9 mouse cellular contexts compared by ENCODE assay signal in the genomic region with DNA sequence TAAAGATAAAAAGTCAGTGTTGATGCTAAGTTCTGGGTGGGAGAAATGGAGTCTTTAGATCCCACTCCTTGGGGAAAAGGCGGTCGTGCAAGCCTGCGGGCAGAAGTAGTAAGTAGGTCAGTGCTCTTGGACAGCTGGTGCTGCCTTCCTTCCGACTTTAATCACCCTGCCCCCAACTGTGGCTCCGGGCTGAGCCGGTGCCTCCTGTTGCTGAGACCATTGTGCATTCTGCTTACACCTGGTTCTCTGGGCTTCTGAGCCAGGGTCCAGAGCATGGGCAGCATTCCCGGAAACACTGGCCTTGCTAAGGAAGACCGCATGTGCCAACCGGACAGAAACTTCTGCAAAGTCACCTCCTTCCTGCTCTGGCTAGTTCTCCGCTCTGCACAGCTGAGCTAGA. TPM values are rescaled to one million over a fixed set of nuclear protein-coding genes. Genes with fewer than 3 reads are reported as not detected.
DNase-seq lines count a peak whose midpoint lies in the region; ATAC-seq lines count a peak whose summit lies in the region.
"Had no signal": no experiment of that assay in that cellular context is flagged by ENCODE, and none has a peak within 500 bp of the region (broad histone marks: within the 10 kb centered on the region; RNA-seq: fewer than 3 reads in every experiment).

No protein-coding gene starts in this region.

- 59% methylated on average over 10 of the region's 10 CpGs for WGBS in liver, embryonic 11.5 days
- WGBS in heart, embryonic 11.5 days (ENCODE audit: insufficient replicate concordance) = 60% methylated on average over 10 of the region's 10 CpGs
- WGBS in kidney, embryonic 15.5 days = 54% methylated on average over 10 of the region's 10 CpGs
- 40% methylated on average over 10 of the region's 10 CpGs for WGBS in midbrain, embryonic 15.5 days

- no peak for DNase-seq in liver, embryonic 11.5 days (ENCODE audit: low spot score)
- no peak for DNase-seq in liver
- peak; percentile 72 to 77 for DNase-seq in cerebellum, postnatal 14 days
- no peak for DNase-seq in thymus, postnatal 0 days (ENCODE audit: low spot score)
- DNase-seq in layer of hippocampus, adult 11-12 months (ENCODE audit: low spot score) = no peak

- peak overlapping the region; percentile 83 for H3K4me3 ChIP-seq in liver, embryonic 11.5 days (ENCODE audit: low read depth, low read length)
- peak overlapping the region; percentile 95 for H3K4me3 ChIP-seq in heart, embryonic 11.5 days (ENCODE audit: low read depth, low read length)
- peak overlapping the region; percentile 93; the same call in 1 of the 2 replicates for H3K4me3 ChIP-seq in kidney, embryonic 15.5 days (replicated peaks)
- 0 out of 2 replicates have a peak overlapping the region, but pooled peaks have one; percentile 0 for H3K4me3 ChIP-seq in midbrain, embryonic 15.5 days

- H3K9ac ChIP-seq in liver, embryonic 11.5 days (ENCODE audit: low read depth, low read length) = peak overlapping the region; percentile 27; the same call in 1 of the 2 replicates
- peak overlapping the region; percentile 61 for H3K9ac ChIP-seq in heart, embryonic 11.5 days (ENCODE audit: low read depth, low read length)
- H3K9ac ChIP-seq in kidney, embryonic 15.5 days = no peak overlapping the region
- no peak overlapping the region for H3K9ac ChIP-seq in midbrain, embryonic 15.5 days
- H3K9ac ChIP-seq: liver, embryonic 14.5 days had no signal

- peak overlapping the region; percentile 85 for H3K4me2 ChIP-seq in liver, embryonic 11.5 days
- peak overlapping the region; percentile 76 for H3K4me2 ChIP-seq in heart, embryonic 11.5 days
- H3K4me2 ChIP-seq in kidney, embryonic 15.5 days = peak overlapping the region; percentile 75
- H3K4me2 ChIP-seq in midbrain, embryonic 15.5 days = peak overlapping the region; percentile 85

- peak overlapping the region; percentile 54; the same call in 1 of the 2 replicates for H3K27ac ChIP-seq in liver, embryonic 11.5 days (ENCODE audit: low read depth, low read length)
- H3K27ac ChIP-seq in heart, embryonic 11.5 days (ENCODE audit: low read depth, low read length) = peak overlapping the region; percentile 98
- H3K27ac ChIP-seq in kidney, embryonic 15.5 days = peak overlapping the region; percentile 69
- peak overlapping the region; percentile 52; the same call in 1 of the 2 replicates for H3K27ac ChIP-seq in midbrain, embryonic 15.5 days
- H3K27ac ChIP-seq: liver, embryonic 14.5 days had no signal

- H3K4me1 ChIP-seq in liver, embryonic 11.5 days (replicated peaks; ENCODE audit: control insufficient read depth, insufficient read depth, low read length) = peaks cover 37% of the 10 kb centered on the region
- peaks cover 58% of the 10 kb centered on the region for H3K4me1 ChIP-seq in heart, embryonic 11.5 days (ENCODE audit: control insufficient read depth, insufficient read depth, low read length)
- peaks cover 71% of the 10 kb centered on the region for H3K4me1 ChIP-seq in kidney, embryonic 15.5 days
- peaks cover 72% of the 10 kb centered on the region for H3K4me1 ChIP-seq in midbrain, embryonic 15.5 days

- peaks cover 32% of the 10 kb centered on the region; the same call in 1 of the 2 replicates for H3K36me3 ChIP-seq in liver, embryonic 11.5 days (ENCODE audit: control insufficient read depth, insufficient read depth, low read length)
- H3K36me3 ChIP-seq in heart, embryonic 11.5 days (ENCODE audit: control insufficient read depth, insufficient read depth, low read length) = peaks cover 13% of the 10 kb centered on the region
- H3K36me3 ChIP-seq in kidney, embryonic 15.5 days = peaks cover 56% of the 10 kb centered on the region
- H3K36me3 ChIP-seq in midbrain, embryonic 15.5 days (replicated peaks) = peaks cover 4% of the 10 kb centered on the region; the same call in 1 of the 2 replicates

- ATAC-seq in liver, embryonic 11.5 days (replicated peaks; ENCODE audit: low FRiP score) = no peak
- no peak for ATAC-seq in heart, embryonic 11.5 days (replicated peaks; ENCODE audit: insufficient number of reproducible peaks, low FRiP score, low TSS enrichment)
- no peak for ATAC-seq in kidney, embryonic 15.5 days (replicated peaks; ENCODE audit: low FRiP score)
- ATAC-seq in midbrain, embryonic 15.5 days (replicated peaks) = no peak

- H3K9me3 ChIP-seq in liver, embryonic 11.5 days (ENCODE audit: control insufficient read depth, low read length) = no peaks in the 10 kb centered on the region
- no peaks in the 10 kb centered on the region for H3K9me3 ChIP-seq in heart, embryonic 11.5 days (replicated peaks; ENCODE audit: control insufficient read depth, low read length)
- H3K9me3 ChIP-seq in kidney, embryonic 15.5 days (replicated peaks) = no peaks in the 10 kb centered on the region
- H3K9me3 ChIP-seq in midbrain, embryonic 15.5 days = no peaks in the 10 kb centered on the region

- peaks cover 2% of the 10 kb centered on the region; the same call in 1 of the 2 replicates for H3K27me3 ChIP-seq in liver, embryonic 11.5 days (replicated peaks; ENCODE audit: control insufficient read depth, insufficient read depth, low read length)
- H3K27me3 ChIP-seq in heart, embryonic 11.5 days (ENCODE audit: control insufficient read depth, insufficient read depth, low read length) = no peaks in the 10 kb centered on the region
- no peaks in the 10 kb centered on the region for H3K27me3 ChIP-seq in kidney, embryonic 15.5 days
- H3K27me3 ChIP-seq in midbrain, embryonic 15.5 days (replicated peaks) = no peaks in the 10 kb centered on the region

RNA-seq across cellular contexts. Expression of gene Pkm, which starts 4.3 kb away (rescaled TPM):
- 1,209 and 1,320 TPM in 2 replicates for polyA plus RNA-seq in liver, embryonic 11.5 days (2014; fragmentation: Nextera tagmentation; extraction: Ambion mirVana)
- 1,555 and 1,889 TPM in 2 replicates for polyA plus RNA-seq in heart, embryonic 11.5 days (2014; fragmentation: Nextera tagmentation; extraction: Ambion mirVana)
- polyA plus RNA-seq in kidney, embryonic 15.5 days (2015; fragmentation: Nextera tagmentation; extraction: Ambion mirVana) = 1,267 and 1,340 TPM in 2 replicates
- 1,075 and 1,145 TPM in 2 replicates for polyA plus RNA-seq in midbrain, embryonic 15.5 days (2015; fragmentation: Nextera tagmentation; extraction: Ambion mirVana)
- 599 and 667 TPM in 2 replicates for polyA plus RNA-seq in thymus, postnatal 0 days (2015; fragmentation: Nextera tagmentation; extraction: Ambion mirVana)

RNA-seq across cellular contexts. Expression of gene Gramd2, which starts 19.5 kb away (rescaled TPM):
- polyA plus RNA-seq in liver, embryonic 11.5 days (2014; fragmentation: Nextera tagmentation; extraction: Ambion mirVana) = 0.16 and 0.25 TPM in 2 replicates
- 0.14 and 0.31 TPM in 2 replicates for polyA plus RNA-seq in heart, embryonic 11.5 days (2014; fragmentation: Nextera tagmentation; extraction: Ambion mirVana)
- polyA plus RNA-seq in kidney, embryonic 15.5 days (2015; fragmentation: Nextera tagmentation; extraction: Ambion mirVana) = 0.95 and 1.0 TPM in 2 replicates
- polyA plus RNA-seq in midbrain, embryonic 15.5 days (2015; fragmentation: Nextera tagmentation; extraction: Ambion mirVana) = 4.4 and 4.6 TPM in 2 replicates
- polyA plus RNA-seq in thymus, postnatal 0 days (2015; fragmentation: Nextera tagmentation; extraction: Ambion mirVana) = 0.20 and 0.41 TPM in 2 replicates

RNA-seq across cellular contexts. Expression of gene Parp6, which starts 43.3 kb away (rescaled TPM):
- 13.8 and 17.2 TPM in 2 replicates for polyA plus RNA-seq in liver, embryonic 11.5 days (2014; fragmentation: Nextera tagmentation; extraction: Ambion mirVana)
- 19.2 and 21.7 TPM in 2 replicates for polyA plus RNA-seq in heart, embryonic 11.5 days (2014; fragmentation: Nextera tagmentation; extraction: Ambion mirVana)
- polyA plus RNA-seq in kidney, embryonic 15.5 days (2015; fragmentation: Nextera tagmentation; extraction: Ambion mirVana) = 22.9 and 27.6 TPM in 2 replicates
- polyA plus RNA-seq in midbrain, embryonic 15.5 days (2015; fragmentation: Nextera tagmentation; extraction: Ambion mirVana) = 228 and 229 TPM in 2 replicates
- 23.7 and 25.2 TPM in 2 replicates for polyA plus RNA-seq in thymus, postnatal 0 days (2015; fragmentation: Nextera tagmentation; extraction: Ambion mirVana)

Comparison
In these comparisons a context has a peak if more than half of its experiments do, and no peak if none do; other contexts are left out.
1. DNase-seq: peak in cerebellum, postnatal 14 days (2 of 2); none in liver, embryonic 11.5 days (single experiment), liver (single experiment), thymus, postnatal 0 days (single experiment) and layer of hippocampus, adult 11-12 months (single experiment).
2. H3K4me3 ChIP-seq: peak in every context shown above with its lines; median percentile 95 in heart, embryonic 11.5 days; 93 in kidney, embryonic 15.5 days; 83 in liver, embryonic 11.5 days; 0 in midbrain, embryonic 15.5 days.
3. H3K9ac ChIP-seq: peak in liver, embryonic 11.5 days (single experiment) and heart, embryonic 11.5 days (single experiment); none in kidney, embryonic 15.5 days (single experiment) and midbrain, embryonic 15.5 days (single experiment).
4. Peak in every context shown above with its lines, with median percentiles within 50 percentile points of each other: H3K27ac ChIP-seq and H3K4me2 ChIP-seq.